Mouse (Mus musculus) C2C12 (cell line): ENCODE results near the gene Efcab6.

ENCODE experiments used
- CEBPB ChIP-seq: IDR thresholded peaks from one replicate; pipeline ENCODE4 v1.6.1; 2011; ENCODE audit warnings: low read depth, mild to moderate bottlenecking, control low read depth, moderate library complexity
- CTCF ChIP-seq: IDR thresholded peaks from one replicate; pipeline ENCODE4 v1.5.1; 2011; ENCODE audit not compliant: control insufficient read depth, insufficient read depth, insufficient read length
- FOSL1 ChIP-seq: IDR thresholded peaks from one replicate; pipeline ENCODE4 v1.8.0; 2011; ENCODE audit warnings: mild to moderate bottlenecking, low read length; ENCODE audit not compliant: poor library complexity, insufficient read depth, severe bottlenecking
- MAX ChIP-seq: IDR thresholded peaks from one replicate; pipeline ENCODE4 v1.6.1; 2011; ENCODE audit warnings: mild to moderate bottlenecking, control low read depth

DNA sequence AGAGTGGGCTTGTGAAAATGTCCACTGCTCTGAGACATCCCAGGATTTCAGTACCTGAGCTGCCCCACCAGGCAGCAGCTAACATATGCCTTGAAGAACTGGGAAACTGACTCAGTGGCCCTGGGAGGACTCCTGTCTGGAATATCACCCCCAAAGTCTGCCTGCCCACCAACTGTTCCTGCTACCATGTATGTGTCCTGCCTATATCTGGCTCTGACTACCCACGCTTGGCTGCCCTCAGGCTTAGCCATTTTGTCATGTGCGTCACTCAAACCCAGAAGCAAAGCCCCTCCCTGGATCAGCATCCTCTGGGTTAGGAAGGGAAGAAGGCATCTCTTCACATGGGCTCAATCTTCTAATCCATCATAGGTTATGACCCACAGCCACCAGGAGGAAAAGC lies 14.3 kb upstream of the Efcab6 start:
- TF ChIP-seq CTCF (no peak), CEBPB (no peak), FOSL1 (no peak), MAX (no peak)
